Mouse (Mus musculus) ES-Bruce4 (cell line): ENCODE results near the gene Arid1a. TPM values are rescaled to one million over a fixed set of nuclear protein-coding genes. Genes with fewer than 3 reads are reported as not detected.

Experiments
- H3K27ac ChIP-seq: 2 replicates; pipeline ENCODE4 v1.5.1; 2012; ENCODE audit warnings: low read length, inconsistent platforms; ENCODE audit not compliant: insufficient read depth
- H3K27me3 ChIP-seq: 2 replicates; pipeline ENCODE4 v1.6.1; 2012; ENCODE audit warnings: mild to moderate bottlenecking, low read length, inconsistent platforms; ENCODE audit not compliant: control insufficient read depth, poor library complexity, insufficient read depth, severe bottlenecking
- H3K36me3 ChIP-seq: 2 replicates; pipeline ENCODE4 v1.6.1; 2012; ENCODE audit warnings: inconsistent platforms, mild to moderate bottlenecking, low read length, moderate library complexity; ENCODE audit not compliant: control insufficient read depth, poor library complexity, insufficient read depth, severe bottlenecking
- H3K4me1 ChIP-seq: one replicate; pipeline ENCODE4 v1.8.1; 2011; ENCODE audit warnings: low read length; ENCODE audit not compliant: control insufficient read depth, insufficient read depth
- H3K4me3 ChIP-seq: 2 replicates; pipeline ENCODE4 v1.5.1; 2011; ENCODE audit warnings: low read depth, mild to moderate bottlenecking, low read length
- H3K9ac ChIP-seq: 2 replicates; pipeline ENCODE4 v1.6.1; 2012; ENCODE audit warnings: low read depth, mild to moderate bottlenecking, inconsistent platforms; ENCODE audit not compliant: poor library complexity, severe bottlenecking
- H3K9me3 ChIP-seq: replicated peaks from 2 replicates; pipeline ENCODE4 v1.6.1; 2012; ENCODE audit warnings: mild to moderate bottlenecking, low read length, inconsistent platforms; ENCODE audit not compliant: control insufficient read depth, poor library complexity, insufficient read depth, severe bottlenecking
- CTCF ChIP-seq: IDR thresholded peaks from one replicate; pipeline ENCODE4 v1.8.1; 2011; ENCODE audit warnings: low read depth, low read length
- EP300 ChIP-seq: IDR thresholded peaks from 2 replicates; pipeline ENCODE4 v1.6.1; 2011; ENCODE audit warnings: low read depth, low read length; ENCODE audit not compliant: insufficient read depth
- POLR2A ChIP-seq: IDR thresholded peaks from one replicate; pipeline ENCODE4 v1.8.1; 2011; ENCODE audit warnings: low read length; ENCODE audit not compliant: insufficient read depth
- polyA plus RNA-seq: library from polyadenylated mRNA; stranded (reverse); fragments of >200 nt; gene quantifications from 2 replicates; pipeline ENCODE4 v1.2.4, GENCODE M21; 2011; ENCODE audit warnings: low read depth; ENCODE audit not compliant: missing spikeins, insufficient read depth, insufficient read length

Gene Arid1a
- polyA plus RNA-seq, 1 experiment = 119 TPM

GRCm38 (mm10) chr4:133671184-133671880 is 85.2 kb downstream of the Arid1a start:
- H3K4me1 ChIP-seq = peaks cover 6% of the 10 kb centered on the region
- no peak for TF ChIP-seq POLR2A
- TF ChIP-seq CTCF = peak; percentile 75
- no peaks in the 10 kb centered on the region for H3K27me3 ChIP-seq
- H3K9ac ChIP-seq = peak overlapping the region; percentile 97
- H3K9me3 ChIP-seq = no peaks in the 10 kb centered on the region
- peak overlapping the region; percentile 100 for H3K4me3 ChIP-seq
- peak overlapping the region; percentile 98 for H3K27ac ChIP-seq
- H3K36me3 ChIP-seq = no peaks in the 10 kb centered on the region; the same call in 1 of the 2 replicates

- H3K9ac ChIP-seq = no peak overlapping the region
- H3K4me1 ChIP-seq = peaks cover 4% of the 10 kb centered on the region
- no peak overlapping the region for H3K4me3 ChIP-seq
- H3K27ac ChIP-seq = no peak overlapping the region
- no peaks in the 10 kb centered on the region for H3K27me3 ChIP-seq
- H3K9me3 ChIP-seq = no peaks in the 10 kb centered on the region
- TF ChIP-seq CTCF (peak; percentile 46), EP300 (no peak)
- no peaks in the 10 kb centered on the region; the same call in 1 of the 2 replicates for H3K36me3 ChIP-seq
These were observed 86.8 kb downstream of the Arid1a start for GRCm38 (mm10) chr4:133669652-133670210.

- H3K4me3 ChIP-seq = no peak overlapping the region
- TF ChIP-seq POLR2A = no peak
- TF ChIP-seq CTCF = no peak
- TF ChIP-seq EP300 = no peak
- no peaks in the 10 kb centered on the region for H3K4me1 ChIP-seq
- H3K36me3 ChIP-seq = no peaks in the 10 kb centered on the region; the same call in 1 of the 2 replicates
- no peak overlapping the region for H3K27ac ChIP-seq
- no peaks in the 10 kb centered on the region for H3K9me3 ChIP-seq
- H3K9ac ChIP-seq = no peak overlapping the region
- no peaks in the 10 kb centered on the region for H3K27me3 ChIP-seq
These were observed 88.0 kb downstream of the Arid1a start for GRCm38 (mm10) chr4:133668537-133668936.

- Histone ChIP-seq H3K27ac (no peak overlapping the region), H3K9ac (no peak overlapping the region), H3K4me1 (no peaks in the 10 kb centered on the region), H3K27me3 (no peaks in the 10 kb centered on the region), H3K4me3 (no peak overlapping the region), H3K9me3 (no peaks in the 10 kb centered on the region), H3K36me3 (no peaks in the 10 kb centered on the region; the same call in 1 of the 2 replicates)
- no peak for TF ChIP-seq POLR2A
- TF ChIP-seq EP300 = no peak
- no peak for TF ChIP-seq CTCF
These were observed 90.4 kb downstream of the Arid1a start for GRCm38 (mm10) chr4:133666199-133666598.

- Histone ChIP-seq H3K4me3 (peak overlapping the region; percentile 7), H3K27ac (no peak overlapping the region)
These were observed 91.5 kb downstream of the Arid1a start for GRCm38 (mm10) chr4:133665118-133665517.

GRCm38 (mm10) chr4:133662945-133663344 is 93.6 kb downstream of the Arid1a start:
- Histone ChIP-seq H3K9me3 (no peaks in the 10 kb centered on the region), H3K27me3 (no peaks in the 10 kb centered on the region), H3K4me3 (no peak overlapping the region), H3K9ac (0 out of 2 replicates have a peak overlapping the region, but pooled peaks have one; percentile 2), H3K27ac (peak overlapping the region; percentile 72; the same call in 1 of the 2 replicates), H3K36me3 (no peaks in the 10 kb centered on the region), H3K4me1 (no peaks in the 10 kb centered on the region)
- no peak for TF ChIP-seq CTCF
- TF ChIP-seq EP300 = no peak
- TF ChIP-seq POLR2A = no peak

More at GRCm38 (mm10) chr4:133665118-133665517, 91.5 kb downstream of the Arid1a start:
- Histone ChIP-seq H3K27me3 (no peaks in the 10 kb centered on the region), H3K9me3 (no peaks in the 10 kb centered on the region), H3K9ac (peak overlapping the region; percentile 1; the same call in 1 of the 2 replicates), H3K4me1 (no peaks in the 10 kb centered on the region), H3K36me3 (no peaks in the 10 kb centered on the region; the same call in 1 of the 2 replicates)
- TF ChIP-seq POLR2A (no peak), EP300 (no peak), CTCF (no peak)
